Mouse (Mus musculus): Measurements from ENCODE around the gene Lrrc10.
"Not testable (repeated sequence)": the region's sequence is repeated elsewhere in the genome, so short reads cannot be mapped to it uniquely, and the experiment has no call there.

Lrrc10 gene

GRCm38 (mm10) chr10:117045175-117046056, at the start of gene Lrrc10:
Gene Lrrc10, plus strand, starts transcription at chr10:117045341.
- DNase-seq (ENCODE audit: low spot score in 2 of 2): peak in 1 of 2 experiments; percentile 25

GRCm38 (mm10) chr10:116995584-116996235, 49.4 kb upstream of the Lrrc10 start:
- no peak for DNase-seq (ENCODE audit: low spot score in 2 of 2)

DNA sequence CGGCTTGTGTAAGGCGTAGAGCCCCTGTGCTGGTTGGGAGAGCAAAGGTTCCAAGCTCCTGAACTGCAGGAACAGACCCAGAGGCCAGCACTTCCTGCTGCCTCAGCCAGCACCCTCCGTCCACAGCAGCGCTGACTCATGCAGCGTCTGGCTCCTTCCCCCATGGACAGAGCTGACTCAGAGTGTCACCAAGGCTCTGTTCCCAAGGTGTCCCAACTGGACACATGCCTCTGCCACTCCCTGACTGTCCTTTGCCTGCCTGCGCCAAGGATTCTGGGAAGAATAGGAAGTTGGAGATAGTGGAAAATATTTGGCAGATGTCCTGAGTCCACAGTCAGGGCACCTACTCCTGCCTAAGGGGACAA, 48.9 kb upstream of the Lrrc10 start:
- DNase-seq (ENCODE audit: low spot score in 2 of 2): no peak

DNA sequence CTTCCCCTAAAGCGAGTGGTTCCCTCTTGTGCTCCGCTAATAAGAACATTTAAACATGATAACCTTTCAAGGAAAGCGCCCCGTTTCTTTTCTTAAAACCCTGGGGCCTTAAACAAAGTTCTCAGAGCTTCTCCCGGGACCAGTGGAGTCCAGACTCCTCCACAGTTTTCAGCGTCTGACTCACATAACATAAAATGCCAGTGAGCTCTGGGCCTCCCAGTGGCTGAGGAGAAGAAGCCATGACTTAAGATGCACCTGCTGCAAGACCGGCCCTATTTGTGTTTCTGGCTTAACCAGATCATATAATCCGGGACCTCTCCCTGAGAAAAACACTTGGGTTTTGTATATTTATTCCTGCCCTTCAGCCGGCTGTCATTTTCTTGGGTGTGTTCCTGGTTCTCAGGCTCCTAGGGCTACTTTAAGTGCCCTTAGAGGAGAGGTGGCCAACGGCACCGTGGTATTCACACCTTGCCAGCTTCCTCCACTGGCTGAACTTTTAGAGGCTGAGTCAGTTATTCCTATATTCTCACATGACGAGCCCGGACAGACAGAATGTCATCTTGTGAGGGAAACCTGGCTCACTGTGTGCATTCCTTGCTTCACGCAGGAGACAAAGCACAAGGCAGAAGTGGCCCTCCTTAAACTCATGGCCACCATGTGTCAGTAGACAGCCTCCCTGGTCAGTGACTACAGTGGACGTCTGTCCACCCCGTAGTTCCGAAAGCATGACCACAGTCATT, 46.3 kb upstream of the Lrrc10 start:
- no peak for DNase-seq (ENCODE audit: low spot score in 2 of 2)

DNA sequence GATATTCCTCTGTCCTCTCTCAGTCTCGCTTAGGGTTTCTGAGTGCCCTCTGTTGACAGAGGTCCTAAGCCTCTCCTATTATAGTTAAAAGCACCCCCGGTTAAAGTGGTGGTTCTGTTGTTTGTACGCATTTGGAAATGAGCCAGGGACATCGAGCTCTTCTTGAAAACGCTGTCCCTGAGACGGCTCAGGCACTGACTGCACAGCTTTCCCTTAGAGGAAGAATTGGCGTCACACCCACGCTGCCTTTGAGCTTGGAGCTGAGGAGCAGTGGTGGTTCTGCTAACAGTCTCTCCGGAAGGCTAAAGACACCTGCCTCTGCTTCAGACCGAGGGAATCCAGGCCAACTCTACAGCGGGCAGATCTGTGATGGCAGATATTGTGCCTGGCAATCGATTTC, 44.2 kb upstream of the Lrrc10 start:
- DNase-seq (ENCODE audit: low spot score in 2 of 2): no peak

DNA sequence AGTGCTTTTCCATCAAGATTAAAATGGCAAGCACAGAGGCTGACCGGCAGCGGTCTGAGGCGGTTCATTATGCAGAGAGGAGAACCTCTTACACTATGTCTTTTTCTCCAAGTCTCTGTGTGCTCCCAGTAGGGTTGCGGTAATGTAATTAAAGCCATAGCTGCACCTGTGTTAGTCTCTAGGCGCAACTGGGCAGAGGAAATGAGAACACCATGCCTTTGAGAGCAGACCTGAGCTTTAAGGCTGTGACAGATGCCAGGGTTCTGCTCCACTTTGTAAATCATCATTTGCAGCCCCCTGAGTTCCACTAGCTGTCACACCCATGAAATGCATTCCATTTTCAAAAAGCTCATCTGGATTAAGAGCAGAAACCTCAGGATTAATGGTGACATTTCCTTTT, 40.4 kb upstream of the Lrrc10 start:
- no peak for DNase-seq (ENCODE audit: low spot score in 2 of 2)

DNA sequence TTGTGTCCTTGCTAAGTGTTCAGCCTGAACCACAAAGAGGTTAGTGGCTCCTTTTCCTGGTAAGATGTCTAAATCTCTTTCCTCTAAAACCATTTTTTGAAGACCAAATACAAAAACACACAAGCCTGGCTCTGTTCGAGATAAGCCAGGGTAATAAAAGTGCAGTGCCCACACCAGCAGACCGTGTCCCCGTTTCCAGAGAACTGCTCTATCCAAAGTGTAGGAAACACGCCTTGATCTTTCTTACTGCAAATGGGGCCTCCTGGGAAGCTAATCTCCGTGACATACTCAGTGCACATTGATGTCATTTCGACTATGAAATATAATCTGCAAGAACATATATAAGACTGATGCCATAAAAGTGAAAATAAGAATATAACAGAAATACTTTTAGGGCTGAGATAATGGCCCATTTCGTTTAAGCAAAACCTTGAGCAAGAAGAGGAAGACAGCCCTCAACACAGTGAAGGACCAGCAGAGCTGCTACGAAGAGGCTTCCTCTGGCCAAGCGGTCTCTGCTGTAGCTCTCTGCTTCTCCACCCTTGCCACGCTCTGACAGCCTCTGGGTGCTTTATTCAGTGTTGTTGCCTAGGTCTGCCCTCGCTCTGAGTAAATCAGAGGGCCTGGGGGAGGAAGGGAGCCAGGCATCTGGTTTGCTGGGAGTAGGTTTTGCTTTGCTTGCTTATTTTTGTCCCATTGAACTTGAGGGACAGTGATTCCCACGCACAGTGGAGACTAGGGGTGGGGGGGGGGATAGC, 39.3 kb upstream of the Lrrc10 start:
- DNase-seq (ENCODE audit: low spot score in 2 of 2): no peak

- no peak for DNase-seq (ENCODE audit: low spot score in 2 of 2)
Observed at GRCm38 (mm10) chr10:117009691-117010090, 35.5 kb upstream of the Lrrc10 start.

GRCm38 (mm10) chr10:117011047-117011446, 34.1 kb upstream of the Lrrc10 start:
- DNase-seq (ENCODE audit: low spot score in 2 of 2): no peak

DNA sequence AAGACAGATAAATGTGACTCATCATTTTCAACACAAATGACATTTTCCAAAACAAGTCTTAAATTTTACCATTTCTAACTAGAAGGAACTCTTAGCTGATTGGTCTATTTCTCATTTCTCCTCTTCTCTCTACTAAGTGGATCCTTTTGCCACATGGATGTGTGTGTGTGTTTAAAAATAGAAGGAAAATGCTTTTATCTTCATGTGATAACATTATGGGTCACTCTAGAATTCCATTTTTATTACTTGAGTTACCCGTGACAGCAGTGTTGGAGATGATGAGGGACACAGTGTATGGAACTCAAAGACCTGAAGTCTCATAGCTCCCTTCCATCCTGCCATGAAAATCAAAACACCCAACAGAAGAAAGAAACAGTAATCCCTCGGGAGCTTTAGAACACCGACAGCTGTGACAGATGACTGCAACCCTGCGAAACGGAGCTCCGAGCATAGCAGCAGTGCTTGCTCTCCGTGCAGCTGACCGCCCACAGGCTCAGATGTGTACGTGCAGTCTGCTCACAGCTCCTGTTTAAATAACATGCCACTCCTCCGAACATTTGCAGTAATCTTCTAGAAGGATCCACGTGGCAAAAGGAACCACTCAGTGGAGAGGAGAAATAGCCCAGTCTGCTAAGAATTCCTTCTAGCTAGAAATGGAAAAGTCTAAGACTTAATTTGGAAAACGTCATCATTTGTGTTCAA, 31.3 kb upstream of the Lrrc10 start:
- DNase-seq (ENCODE audit: low spot score in 2 of 2): no peak

DNA sequence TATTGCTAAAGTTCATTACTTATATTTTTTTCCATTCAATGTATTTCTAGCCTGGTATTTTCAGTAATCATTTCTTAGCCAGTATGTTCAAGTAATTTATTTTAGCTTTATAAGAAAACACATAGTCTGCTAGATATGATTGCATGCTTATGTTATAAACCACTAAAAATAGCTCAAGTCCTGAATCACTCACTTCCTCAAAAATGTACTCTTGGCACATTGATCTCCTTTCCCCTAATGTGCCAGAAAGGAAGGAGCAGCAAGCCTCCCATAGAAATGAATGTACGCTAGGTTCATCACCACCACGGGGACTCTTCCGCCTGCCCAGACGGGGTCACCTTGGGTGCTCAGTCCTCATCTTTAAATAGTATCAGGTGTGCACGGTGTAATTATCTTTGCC, 30.6 kb upstream of the Lrrc10 start:
- DNase-seq (ENCODE audit: low spot score in 2 of 2): no peak

DNA sequence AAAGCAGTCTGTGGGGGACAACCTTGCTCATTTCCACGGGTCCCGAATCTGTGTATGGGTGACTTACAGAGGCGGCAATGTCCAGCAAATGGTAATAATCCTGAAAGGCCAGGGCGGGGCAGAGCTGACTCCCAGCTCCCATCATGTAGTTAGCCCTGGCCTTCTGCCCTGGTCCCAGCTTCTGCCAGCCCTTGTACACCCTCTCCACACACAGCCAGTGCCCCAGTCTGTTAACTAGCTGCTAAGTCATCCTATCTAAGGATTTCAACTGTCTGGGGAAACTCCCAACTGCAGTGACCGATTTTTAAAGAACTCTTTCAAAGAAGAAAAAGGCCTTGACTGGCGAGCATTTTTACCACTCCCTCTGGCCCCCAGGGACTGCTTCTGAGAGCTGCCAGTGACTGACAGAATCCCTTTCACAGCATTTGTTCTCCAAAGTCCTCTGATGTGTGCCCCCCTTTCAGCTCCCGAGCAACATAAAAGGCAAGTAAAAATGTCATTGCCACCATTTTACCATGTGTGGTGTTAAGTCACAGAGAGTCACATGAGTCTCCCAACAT, 26.8 kb upstream of the Lrrc10 start:
- peak in 1 of 2 experiments; percentile 11 for DNase-seq (ENCODE audit: low spot score in 2 of 2)

DNA sequence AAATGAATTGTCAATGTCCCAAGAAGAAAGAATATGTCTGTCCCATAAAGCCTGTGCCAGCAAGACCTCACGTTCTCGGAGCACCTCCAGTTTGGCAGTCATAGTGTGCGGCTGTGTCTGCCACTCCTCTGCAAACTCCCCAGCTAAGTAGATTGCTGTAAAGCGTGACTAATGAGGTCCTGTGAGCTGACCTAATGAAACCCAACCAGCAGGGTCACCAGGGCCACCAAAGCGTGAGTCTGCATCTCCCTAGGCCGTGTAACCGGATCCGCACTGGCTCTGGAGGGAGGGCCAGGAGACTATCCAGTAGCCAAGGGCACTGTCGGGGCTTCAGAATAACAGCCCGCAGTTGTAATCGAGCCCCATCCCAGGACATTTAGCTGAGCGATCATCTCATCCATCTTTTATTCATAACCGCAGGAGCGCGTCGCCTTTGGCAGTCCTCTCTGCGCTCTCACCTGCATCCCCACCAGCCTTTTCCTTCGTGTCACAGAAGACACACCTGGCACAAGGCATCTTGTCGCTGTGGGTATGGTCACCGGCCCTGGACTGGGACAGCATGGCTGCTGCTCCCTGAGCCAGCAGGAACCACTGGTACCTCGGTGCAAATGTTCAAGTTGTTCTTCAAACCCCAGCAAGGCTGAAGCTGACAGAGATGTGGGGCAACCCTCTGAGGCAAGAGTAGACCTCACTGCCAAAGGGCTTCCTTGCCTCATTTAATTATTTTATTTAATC, 24.0 kb upstream of the Lrrc10 start:
- no peak for DNase-seq (ENCODE audit: low spot score in 2 of 2)

DNA sequence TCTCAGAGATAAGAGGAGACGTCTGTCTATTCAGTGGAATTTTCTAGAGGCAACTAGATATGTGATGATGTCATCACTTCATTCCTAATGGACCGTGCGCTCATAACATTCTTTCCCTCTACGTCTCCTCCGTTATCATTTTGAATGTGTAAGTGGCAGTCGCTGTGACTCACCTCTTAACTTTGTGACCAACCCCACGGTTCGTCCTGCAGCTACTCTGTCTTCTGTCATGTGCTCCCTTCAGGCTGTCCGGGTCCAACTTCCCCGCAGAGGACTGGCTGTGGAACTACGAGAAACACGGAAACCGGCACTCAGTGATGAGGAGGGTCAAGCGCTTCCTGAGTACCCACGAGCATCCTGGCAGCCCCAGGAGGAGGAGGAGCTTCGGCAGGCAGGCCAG, 21.4 kb upstream of the Lrrc10 start:
- no peak for DNase-seq (ENCODE audit: low spot score in 2 of 2)

DNA sequence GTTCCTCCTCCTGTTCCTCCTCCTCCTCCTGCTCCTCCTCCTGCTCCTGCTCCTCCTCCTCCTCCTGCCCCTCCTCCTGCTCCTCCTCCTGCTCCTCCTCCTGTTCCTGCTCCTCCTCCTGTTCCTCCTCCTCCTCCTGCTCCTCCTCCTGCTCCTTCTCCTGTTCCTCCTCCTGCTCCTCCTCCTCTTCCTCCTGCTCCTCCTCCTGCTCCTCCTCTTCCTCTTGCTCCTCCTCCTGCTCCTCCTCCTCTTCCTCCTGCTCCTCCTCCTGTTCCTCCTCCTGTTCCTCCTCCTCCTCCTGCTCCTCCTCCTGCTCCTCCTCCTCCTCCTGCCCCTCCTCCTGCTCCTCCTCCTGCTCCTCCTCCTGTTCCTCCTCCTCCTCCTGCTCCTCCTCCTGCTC, 19.4 kb upstream of the Lrrc10 start:
- DNase-seq (ENCODE audit: low spot score in 2 of 2): not testable (repeated sequence)

- DNase-seq (ENCODE audit: low spot score in 2 of 2): no peak
Observed at GRCm38 (mm10) chr10:117026176-117026575, 19.0 kb upstream of the Lrrc10 start.

GRCm38 (mm10) chr10:117031160-117031559, 14.0 kb upstream of the Lrrc10 start:
- no peak for DNase-seq (ENCODE audit: low spot score in 2 of 2)

DNA sequence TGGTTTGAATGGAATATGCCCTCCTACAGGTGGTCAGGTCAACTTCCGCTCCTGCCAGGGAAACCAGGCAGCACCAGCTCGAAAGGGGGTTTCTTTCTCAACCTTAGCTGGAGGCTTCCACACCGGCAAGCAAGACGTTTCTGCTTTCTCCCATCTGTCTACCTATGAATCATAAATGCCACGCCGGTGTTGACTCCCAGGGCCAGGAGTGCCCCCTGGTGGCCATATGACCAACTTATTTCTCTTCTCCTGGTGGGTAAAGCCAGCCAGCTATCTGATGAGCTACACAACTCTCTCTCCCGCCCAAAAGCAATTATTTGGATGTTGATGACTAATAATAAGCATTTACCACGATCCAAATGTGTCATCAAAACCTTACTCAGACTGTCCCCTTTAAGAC, 11.4 kb upstream of the Lrrc10 start:
- peak; percentile 55 to 81 for DNase-seq (ENCODE audit: low spot score in 2 of 2)

DNA sequence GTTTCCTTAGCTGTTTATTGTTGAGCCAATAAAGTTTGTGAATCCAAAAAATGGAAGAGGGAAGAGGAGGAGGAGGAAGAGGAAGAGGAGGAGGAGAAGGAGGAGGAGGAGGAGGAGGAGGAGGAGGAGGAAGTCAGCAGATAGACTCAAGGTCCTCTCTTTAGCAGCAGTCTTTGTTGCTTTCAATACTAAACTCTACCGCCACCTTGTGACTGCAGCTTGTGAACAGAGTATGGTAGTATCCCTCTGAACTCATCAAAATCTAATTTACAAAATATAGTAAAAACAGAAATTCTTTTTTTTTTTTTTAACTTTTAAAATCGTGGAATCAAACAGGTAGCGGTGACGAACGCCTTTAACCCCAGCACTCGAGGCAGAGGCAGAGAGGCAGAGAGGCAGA, 4.8 kb upstream of the Lrrc10 start:
- DNase-seq (ENCODE audit: low spot score in 2 of 2): no peak

GRCm38 (mm10) chr10:117042295-117042694, 2.8 kb upstream of the Lrrc10 start:
- no peak for DNase-seq (ENCODE audit: low spot score in 2 of 2)
